Mouse (Mus musculus) ES-Bruce4 (cell line): ENCODE measurements around the gene Bspry.

ENCODE experiments used
- CTCF ChIP-seq: IDR thresholded peaks from one replicate; pipeline ENCODE4 v1.8.1; 2011; ENCODE audit warnings: low read depth, low read length
- EP300 ChIP-seq: IDR thresholded peaks from 2 replicates; pipeline ENCODE4 v1.6.1; 2011; ENCODE audit warnings: low read depth, low read length; ENCODE audit not compliant: insufficient read depth
- POLR2A ChIP-seq: IDR thresholded peaks from one replicate; pipeline ENCODE4 v1.8.1; 2011; ENCODE audit warnings: low read length; ENCODE audit not compliant: insufficient read depth

DNA sequence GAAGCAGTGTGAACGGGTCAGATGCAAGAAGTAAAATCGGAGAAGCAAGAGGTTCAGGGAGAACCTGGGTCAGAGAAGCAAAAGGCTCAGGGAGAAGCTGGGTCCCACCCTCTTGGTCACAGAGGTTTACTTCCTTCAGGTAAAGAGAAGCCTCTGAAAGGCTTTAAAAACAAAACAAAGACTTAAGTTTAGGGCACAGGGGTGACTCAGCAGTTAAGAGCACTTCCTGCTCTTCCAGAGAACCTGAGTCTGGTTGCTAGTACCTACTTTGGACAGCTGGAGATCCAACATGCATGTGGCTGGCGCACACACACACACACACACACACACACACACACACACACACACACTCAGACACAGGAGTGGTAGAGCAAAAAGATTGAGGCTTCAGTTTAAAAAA, 5.1 kb downstream of the Bspry start:
- TF ChIP-seq CTCF (no peak), POLR2A (no peak), EP300 (no peak)
